Mouse (Mus musculus) forebrain, postnatal 0 days (tissue): ENCODE measurements around the gene Maml2. TPM values are rescaled to one million over a fixed set of nuclear protein-coding genes. Genes with fewer than 3 reads are reported as not detected.

Experiments
- ATAC-seq: fragments of 200-750 bp; cut with Nextera tagmentation; 2 replicates; pipeline ENCODE4 v1.8.0; 2017; ENCODE audit warnings: mild to moderate bottlenecking, moderate library complexity
- DNase-seq: peaks from one replicate; pipeline ENCODE4 v3.0.0-alpha.2; 2015
- H3K27ac ChIP-seq: fragments of 300-500 bp; sonication (generic); 2 replicates; pipeline ENCODE4 v1.5.1; 2014; ENCODE audit warnings: low read depth, mild to moderate bottlenecking, antibody characterized with exemption, low read length, moderate library complexity, mixed read lengths
- H3K27me3 ChIP-seq: fragments of 300-500 bp; sonication (generic); 2 replicates; pipeline ENCODE4 v1.6.1; 2014; ENCODE audit warnings: mild to moderate bottlenecking, low read length, mixed read lengths; ENCODE audit not compliant: insufficient read depth
- H3K36me3 ChIP-seq: fragments of 300-500 bp; sonication (generic); 2 replicates; pipeline ENCODE4 v1.6.1; 2014; ENCODE audit warnings: mild to moderate bottlenecking, moderate library complexity; ENCODE audit not compliant: insufficient read depth
- H3K4me1 ChIP-seq: fragments of 300-500 bp; sonication (generic); 2 replicates; pipeline ENCODE4 v1.6.1; 2014; ENCODE audit warnings: antibody characterized with exemption; ENCODE audit not compliant: insufficient read depth
- H3K4me2 ChIP-seq: fragments of 300-500 bp; sonication (generic); 2 replicates; pipeline ENCODE4 v1.6.1; 2014; ENCODE audit warnings: low read depth, mild to moderate bottlenecking, moderate library complexity
- H3K4me3 ChIP-seq: fragments of 300-500 bp; sonication (generic); 2 replicates; pipeline ENCODE4 v1.5.1; 2014; ENCODE audit warnings: low read depth, low read length, mixed read lengths
- H3K9ac ChIP-seq: fragments of 300-500 bp; sonication (generic); 2 replicates; pipeline ENCODE4 v1.6.1; 2014; ENCODE audit warnings: mild to moderate bottlenecking
- H3K9me3 ChIP-seq: fragments of 300-500 bp; sonication (generic); 2 replicates; pipeline ENCODE4 v1.6.1; 2016; ENCODE audit warnings: low read length
- CTCF ChIP-seq: sonication (generic); IDR thresholded peaks from 2 replicates; pipeline ENCODE4 v1.5.1; 2016; ENCODE audit warnings: antibody characterized with exemption, control low read depth, low read depth
- WGBS: fragments of 180-500 bp; shearing (Covaris S2); extraction: QIAGEN DNeasy Blood & Tissue Kit; methylation state at CpG from one replicate; pipeline ENCODE4 v1.1.7; 2014; 5-methylcytosine and 5-hydroxymethylcytosine counted together
- polyA plus RNA-seq: library from polyadenylated mRNA; unstranded; fragments of >200 nt; fragmentation: Nextera tagmentation; extraction: Ambion mirVana; gene quantifications from 2 replicates; pipeline ENCODE4 v1.2.1, GENCODE M21; 2015
- total RNA-seq: library from RNA; depleted of rRNA; stranded (reverse); fragments of >200 nt; gene quantifications from 2 replicates; pipeline ENCODE4 v1.2.3, GENCODE M21; 2014

Gene Maml2
- total and polyA plus RNA-seq, 2 experiments from 2014 or later = 6.4 to 9.5 TPM

DNA sequence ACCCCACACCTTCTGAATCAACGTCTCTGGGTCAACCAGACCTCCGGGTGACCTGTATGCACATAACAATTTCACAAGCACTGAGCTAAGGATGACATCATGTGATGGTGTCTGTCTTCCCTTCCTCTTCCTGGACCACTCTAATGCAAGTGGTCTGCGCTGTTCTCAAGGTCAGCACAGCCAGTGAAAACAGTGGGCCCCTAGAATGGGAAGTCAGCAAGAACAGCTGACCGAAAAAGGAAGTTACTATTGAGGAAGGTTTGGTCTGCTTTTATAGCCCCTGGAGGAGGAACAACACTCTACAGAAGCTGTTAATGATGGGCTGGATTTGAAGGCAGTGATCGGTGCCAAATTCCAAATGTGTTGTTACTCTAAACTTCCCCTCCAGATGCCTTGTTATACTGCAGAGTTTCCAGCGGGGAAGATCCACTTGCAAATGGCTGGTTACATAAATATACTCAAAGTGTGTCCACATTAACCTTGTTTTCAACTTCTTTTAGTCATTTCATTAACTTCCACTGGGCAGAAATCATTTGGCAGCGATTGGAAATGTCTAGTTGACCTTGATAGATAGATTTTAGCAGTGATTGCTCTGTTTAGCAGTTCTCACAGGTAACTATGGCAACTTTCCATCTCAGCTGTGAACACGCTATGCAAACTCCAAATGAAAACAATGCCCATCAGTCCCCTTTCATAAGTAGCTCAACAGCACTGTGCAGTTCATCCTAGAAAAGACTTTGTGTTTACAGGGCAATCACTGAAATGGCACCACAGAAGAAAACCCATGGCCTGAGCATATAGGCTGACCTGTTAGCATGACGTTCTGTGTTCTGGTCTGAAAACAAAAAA, 289.6 kb downstream of the Maml2 start:
- H3K9ac ChIP-seq = no peak overlapping the region
- H3K27me3 ChIP-seq = no peaks in the 10 kb centered on the region
- 48% methylated on average over 9 of the region's 9 CpGs for WGBS
- no peaks in the 10 kb centered on the region for H3K36me3 ChIP-seq
- H3K4me3 ChIP-seq = no peak overlapping the region
- H3K4me2 ChIP-seq = no peak overlapping the region
- TF ChIP-seq CTCF = no peak
- peak; percentile 58 for ATAC-seq
- peaks cover 19% of the 10 kb centered on the region for H3K4me1 ChIP-seq
- no peaks in the 10 kb centered on the region for H3K9me3 ChIP-seq
- no peak overlapping the region for H3K27ac ChIP-seq
- DNase-seq = peak; percentile 24

- no peak for TF ChIP-seq CTCF
- Histone ChIP-seq H3K4me3 (no peak overlapping the region), H3K4me2 (no peak overlapping the region), H3K27me3 (no peaks in the 10 kb centered on the region), H3K4me1 (peaks cover 17% of the 10 kb centered on the region), H3K36me3 (no peaks in the 10 kb centered on the region), H3K9me3 (no peaks in the 10 kb centered on the region), H3K9ac (no peak overlapping the region), H3K27ac (no peak overlapping the region)
- WGBS = 98% methylated on average over 1 of the region's 1 CpGs
- DNase-seq (no peak), ATAC-seq (no peak)
These were observed 291.0 kb downstream of the Maml2 start for GRCm38 (mm10) chr9:13588786-13589185.

DNA sequence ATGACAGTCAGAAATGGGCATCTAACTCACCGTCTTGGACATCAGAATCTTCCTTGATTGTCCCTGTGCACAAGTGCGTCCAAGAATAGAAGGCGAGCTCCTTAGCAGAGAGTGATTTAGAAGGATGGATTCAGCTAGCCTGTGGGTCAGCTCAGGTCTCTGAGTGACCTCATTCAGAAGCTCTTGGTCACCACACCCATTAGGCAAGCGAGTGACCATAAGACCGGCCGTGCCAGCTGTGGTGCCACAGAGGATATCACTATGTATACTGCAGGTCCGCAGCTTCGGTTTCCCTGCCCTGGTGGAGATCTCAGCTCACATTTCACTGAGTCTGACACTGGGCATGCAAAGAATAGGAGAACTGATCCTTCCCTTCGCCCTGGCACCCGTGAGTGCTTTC, 294.9 kb downstream of the Maml2 start:
- TF ChIP-seq CTCF = no peak
- 85% methylated on average over 10 of the region's 10 CpGs for WGBS
- ATAC-seq = no peak

GRCm38 (mm10) chr9:13597736-13598135, 300.0 kb downstream of the Maml2 start:
- TF ChIP-seq CTCF = no peak
- Histone ChIP-seq H3K27me3 (no peaks in the 10 kb centered on the region), H3K9me3 (no peaks in the 10 kb centered on the region), H3K36me3 (no peaks in the 10 kb centered on the region), H3K4me2 (no peak overlapping the region), H3K27ac (no peak overlapping the region), H3K4me3 (no peak overlapping the region), H3K4me1 (no peaks in the 10 kb centered on the region), H3K9ac (no peak overlapping the region)
- 66% methylated on average over 6 of the region's 6 CpGs for WGBS
- ATAC-seq (0 out of 2 replicates have a peak, but pooled peaks have one; percentile 30), DNase-seq (no peak)

More for the DNA sequence above, 294.9 kb downstream of the Maml2 start:
- H3K9me3 ChIP-seq = no peaks in the 10 kb centered on the region
- H3K4me1 ChIP-seq = no peaks in the 10 kb centered on the region
- no peaks in the 10 kb centered on the region for H3K27me3 ChIP-seq
- no peak overlapping the region for H3K27ac ChIP-seq
- no peaks in the 10 kb centered on the region for H3K36me3 ChIP-seq
- H3K4me2 ChIP-seq = no peak overlapping the region
- no peak overlapping the region for H3K9ac ChIP-seq
- H3K4me3 ChIP-seq = no peak overlapping the region
- no peak for DNase-seq

- Histone ChIP-seq H3K4me2 (no peak overlapping the region), H3K9ac (no peak overlapping the region), H3K4me1 (no peaks in the 10 kb centered on the region), H3K27ac (no peak overlapping the region), H3K4me3 (no peak overlapping the region), H3K27me3 (no peaks in the 10 kb centered on the region), H3K9me3 (no peaks in the 10 kb centered on the region), H3K36me3 (no peaks in the 10 kb centered on the region)
- ATAC-seq = no peak
- no peak for DNase-seq
- 89% methylated on average over 4 of the region's 4 CpGs for WGBS
- no peak for TF ChIP-seq CTCF
These were observed 301.0 kb downstream of the Maml2 start for GRCm38 (mm10) chr9:13598596-13599333.

DNA sequence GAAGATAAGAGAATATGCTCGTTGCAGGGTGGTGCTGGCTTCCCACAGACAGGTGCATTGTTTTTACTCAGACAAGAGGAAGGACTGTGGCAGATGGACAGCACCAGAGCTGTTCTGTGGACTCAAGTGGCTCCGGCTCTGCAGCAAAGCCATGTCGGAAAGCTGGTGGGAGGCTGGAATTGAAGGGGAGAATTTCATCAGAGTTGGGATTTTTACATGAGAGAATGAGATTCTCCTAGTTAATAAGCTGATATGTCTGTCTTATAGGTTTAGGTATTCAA, 301.5 kb downstream of the Maml2 start:
- H3K36me3 ChIP-seq = no peaks in the 10 kb centered on the region
- WGBS = 79% methylated on average over 3 of the region's 3 CpGs
- ATAC-seq = no peak

DNA sequence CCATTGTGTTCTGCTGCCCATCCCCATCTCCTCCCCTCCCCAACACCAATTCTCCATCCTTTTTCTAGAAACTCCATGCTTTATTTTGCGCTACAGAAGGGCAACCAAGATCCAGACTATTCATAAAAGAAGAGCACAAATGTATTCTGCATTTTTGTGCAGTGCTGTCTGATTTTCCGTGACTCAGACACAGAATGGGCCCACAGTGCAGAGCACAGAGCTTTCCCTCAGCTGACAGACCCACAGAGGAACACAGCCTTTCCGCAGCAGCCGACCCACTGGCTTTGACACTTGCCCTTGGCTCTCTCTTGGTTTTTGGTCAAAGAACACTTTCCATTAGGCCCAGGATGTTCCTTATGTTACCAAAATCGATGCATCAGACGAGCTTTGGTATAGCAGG, 302.0 kb downstream of the Maml2 start:
- WGBS = 93% methylated on average over 6 of the region's 6 CpGs
- no peak for ATAC-seq
- TF ChIP-seq CTCF = no peak

More for the DNA sequence above, 301.5 kb downstream of the Maml2 start:
- Histone ChIP-seq H3K4me1 (no peaks in the 10 kb centered on the region), H3K27me3 (no peaks in the 10 kb centered on the region), H3K9me3 (no peaks in the 10 kb centered on the region), H3K4me3 (no peak overlapping the region), H3K9ac (no peak overlapping the region), H3K4me2 (no peak overlapping the region), H3K27ac (no peak overlapping the region)
- no peak for TF ChIP-seq CTCF
- DNase-seq = no peak

More for the DNA sequence above, 302.0 kb downstream of the Maml2 start:
- Histone ChIP-seq H3K4me2 (no peak overlapping the region), H3K27me3 (no peaks in the 10 kb centered on the region), H3K9me3 (no peaks in the 10 kb centered on the region), H3K4me1 (no peaks in the 10 kb centered on the region), H3K27ac (no peak overlapping the region), H3K9ac (no peak overlapping the region), H3K4me3 (no peak overlapping the region), H3K36me3 (no peaks in the 10 kb centered on the region)
- DNase-seq = no peak
